Mouse (Mus musculus) stomach, embryonic 15.5 days (tissue): ENCODE results near the gene Gm14440. TPM values are rescaled to one million over a fixed set of nuclear protein-coding genes. Genes with fewer than 3 reads are reported as not detected.
"Not testable (repeated sequence)": the region's sequence is repeated elsewhere in the genome, so short reads cannot be mapped to it uniquely, and the experiment has no call there.

ENCODE experiments used
- ATAC-seq: fragments of 200-750 bp; cut with Nextera tagmentation; 2 replicates; pipeline ENCODE4 v1.8.0; 2017; ENCODE audit warnings: low read depth, moderate number of reproducible peaks, moderate TSS enrichment; ENCODE audit not compliant: insufficient read depth, low FRiP score
- H3K27ac ChIP-seq: fragments of 300-500 bp; sonication (generic); 2 replicates; pipeline ENCODE4 v1.5.1; 2015; ENCODE audit warnings: mild to moderate bottlenecking, inconsistent platforms
- H3K27me3 ChIP-seq: fragments of 300-500 bp; sonication (generic); replicated peaks from 2 replicates; pipeline ENCODE4 v1.6.1; 2015; ENCODE audit warnings: inconsistent platforms
- H3K36me3 ChIP-seq: fragments of 300-500 bp; sonication (generic); 2 replicates; pipeline ENCODE4 v1.6.1; 2015; ENCODE audit warnings: inconsistent platforms
- H3K4me1 ChIP-seq: fragments of 300-500 bp; sonication (generic); 2 replicates; pipeline ENCODE4 v1.6.1; 2015; ENCODE audit warnings: inconsistent platforms
- H3K4me2 ChIP-seq: fragments of 300-500 bp; sonication (generic); 2 replicates; pipeline ENCODE4 v1.6.1; 2015; ENCODE audit warnings: mild to moderate bottlenecking, inconsistent platforms
- H3K4me3 ChIP-seq: fragments of 300-500 bp; sonication (generic); replicated peaks from 2 replicates; pipeline ENCODE4 v1.5.1; 2015; ENCODE audit warnings: inconsistent platforms
- H3K9ac ChIP-seq: fragments of 300-500 bp; sonication (generic); 2 replicates; pipeline ENCODE4 v1.6.1; 2015; ENCODE audit warnings: inconsistent platforms
- H3K9me3 ChIP-seq: fragments of 300-500 bp; sonication (generic); 2 replicates; pipeline ENCODE4 v1.6.1; 2016; ENCODE audit warnings: inconsistent platforms
- WGBS: fragments of 180-500 bp; shearing (Covaris S2); methylation state at CpG from one replicate; pipeline ENCODE4 v1.1.7; 2015; 5-methylcytosine and 5-hydroxymethylcytosine counted together
- polyA plus RNA-seq: library from polyadenylated mRNA; unstranded; fragments of >200 nt; fragmentation: Nextera tagmentation; extraction: Ambion mirVana; gene quantifications from 2 replicates; pipeline ENCODE4 v1.2.1, GENCODE M21; 2015

Gene Gm14440
- 1.1 TPM in 1 of 2 replicates, not detected in the other for polyA plus RNA-seq

DNA sequence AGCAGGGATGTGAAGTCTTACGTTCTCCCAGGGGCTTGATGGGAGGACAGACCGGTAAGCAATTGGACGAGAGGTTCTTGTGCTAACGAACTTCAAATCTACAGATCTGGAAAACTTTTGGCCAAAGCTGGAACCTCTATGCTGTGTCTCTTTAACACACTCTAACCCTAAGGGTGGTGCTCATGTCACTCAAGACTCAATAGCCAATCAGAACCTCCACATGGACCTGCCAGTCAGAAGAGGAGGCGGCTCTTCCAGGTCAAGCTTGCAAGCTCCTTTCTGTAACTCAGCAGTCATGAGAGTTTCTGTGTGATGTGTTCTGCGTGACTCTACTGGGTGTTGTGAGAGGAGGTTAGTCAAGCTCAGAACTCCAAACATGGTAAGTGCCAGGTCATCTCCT is at the start of gene Gm14440:
TSS of gene Gm14440 (plus strand) at position 301 of the 400 bp plus-strand sequence.
- whole genome bisulfite sequencing, result no CpG with 5 or more reads among the region's 6 CpGs
- not testable (repeated sequence) for H3K4me3 ChIP-seq, H3K36me3 ChIP-seq, H3K9ac ChIP-seq, H3K9me3 ChIP-seq, H3K4me2 ChIP-seq, H3K27me3 ChIP-seq, ATAC-seq, H3K4me1 ChIP-seq, H3K27ac ChIP-seq

Other genes with a start within 250 kb of the Gm14440 start
- gene Gm14393, start 207.3 kb upstream of the Gm14440 start, polyA plus RNA-seq, result 0.32 and 1.2 TPM in 2 replicates
- gene Gm14399, start 133.1 kb upstream of the Gm14440 start, polyA plus RNA-seq, result 4.4 and 5.4 TPM in 2 replicates
- 0.65 and 1.1 TPM in 2 replicates for gene Gm14443, start 99.3 kb upstream of the Gm14440 start, polyA plus RNA-seq
- gene Gm14391, start 68.2 kb upstream of the Gm14440 start, polyA plus RNA-seq, result 5.2 and 6.4 TPM in 2 replicates
- gene Gm4631, start 63.1 kb downstream of the Gm14440 start, polyA plus RNA-seq, result 16.3 and 18.5 TPM in 2 replicates
- gene Zfp968, start 97.3 kb downstream of the Gm14440 start, polyA plus RNA-seq, result 6.5 and 8.3 TPM in 2 replicates
- 9.3 and 9.9 TPM in 2 replicates for gene Gm4724, start 160.7 kb downstream of the Gm14440 start, polyA plus RNA-seq
- gene Zfp965, start 194.9 kb downstream of the Gm14440 start, polyA plus RNA-seq, result 6.3 and 7.7 TPM in 2 replicates